Mouse (Mus musculus) erythroblast, embryonic 14.5 days (primary cell): ENCODE results near the gene Prom2.

ENCODE experiments used
- GATA1 ChIP-seq: IDR thresholded peaks from 2 replicates; pipeline ENCODE4 v1.6.1; 2012; ENCODE audit warnings: low read length, inconsistent platforms, mixed read lengths
- TAL1 ChIP-seq: IDR thresholded peaks from 3 replicates; pipeline ENCODE4 v1.6.1; 2012; ENCODE audit warnings: low read length, inconsistent platforms, mixed read lengths

- TF ChIP-seq TAL1, result no peak
- no peak for TF ChIP-seq GATA1
Measured at GRCm38 (mm10) chr2:127550446-127550845, 9.2 kb upstream of the Prom2 start.
